Mouse (Mus musculus): ENCODE data around the gene Mum1.

The Mum1 gene

DNA sequence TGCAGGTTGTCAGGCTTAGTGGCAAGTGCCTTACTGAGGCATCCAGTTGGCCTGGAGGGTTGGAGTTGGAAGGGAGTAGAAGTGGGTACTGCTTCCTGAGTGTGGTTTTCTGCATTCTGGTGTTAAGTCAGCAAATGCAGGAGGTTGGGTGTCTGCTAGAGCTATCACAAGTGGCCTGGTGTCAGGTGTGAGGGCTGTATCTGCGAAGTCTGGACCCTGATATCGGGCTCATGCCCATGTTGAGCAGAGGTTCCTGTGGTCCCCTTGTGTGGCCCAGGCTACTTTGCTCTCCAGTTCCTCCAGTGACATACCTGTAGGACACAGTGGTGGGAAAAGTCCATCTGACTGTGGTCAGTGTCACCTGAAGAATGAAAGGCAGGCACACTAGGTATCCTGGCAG lies 43.9 kb downstream of the Mum1 start:
- in situ Hi-C loops (cut with MseI, MboI) = no loop called here

DNA sequence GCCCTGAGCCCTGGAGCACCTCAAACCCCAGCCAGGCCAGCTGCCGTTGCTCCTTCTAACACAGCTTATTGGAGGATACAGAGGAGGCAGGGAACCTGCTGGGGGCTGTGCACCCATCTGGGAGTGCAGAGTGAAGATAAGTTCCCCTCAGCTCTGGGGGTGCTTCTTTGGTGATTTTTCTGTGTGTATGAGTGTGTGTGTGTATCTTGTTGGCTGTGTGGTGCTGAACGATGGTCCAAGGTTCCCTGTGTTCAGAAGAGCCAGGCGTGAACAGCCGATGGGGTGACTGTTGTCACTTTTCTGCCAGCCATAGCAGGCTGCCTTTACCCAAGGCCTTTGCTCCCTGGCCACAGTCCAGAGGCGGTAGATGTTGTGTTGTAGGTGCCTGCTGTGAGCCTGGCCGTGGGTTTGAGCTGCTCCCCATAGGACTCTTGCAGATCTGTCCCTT lies 44.5 kb downstream of the Mum1 start:
- in situ Hi-C loops (cut with MseI, MboI) = no loop called here

GRCm38 (mm10) chr10:80271186-80271843 lies 45.1 kb downstream of the Mum1 start:
- in situ Hi-C loops (cut with MseI, MboI) = no loop called here

DNA sequence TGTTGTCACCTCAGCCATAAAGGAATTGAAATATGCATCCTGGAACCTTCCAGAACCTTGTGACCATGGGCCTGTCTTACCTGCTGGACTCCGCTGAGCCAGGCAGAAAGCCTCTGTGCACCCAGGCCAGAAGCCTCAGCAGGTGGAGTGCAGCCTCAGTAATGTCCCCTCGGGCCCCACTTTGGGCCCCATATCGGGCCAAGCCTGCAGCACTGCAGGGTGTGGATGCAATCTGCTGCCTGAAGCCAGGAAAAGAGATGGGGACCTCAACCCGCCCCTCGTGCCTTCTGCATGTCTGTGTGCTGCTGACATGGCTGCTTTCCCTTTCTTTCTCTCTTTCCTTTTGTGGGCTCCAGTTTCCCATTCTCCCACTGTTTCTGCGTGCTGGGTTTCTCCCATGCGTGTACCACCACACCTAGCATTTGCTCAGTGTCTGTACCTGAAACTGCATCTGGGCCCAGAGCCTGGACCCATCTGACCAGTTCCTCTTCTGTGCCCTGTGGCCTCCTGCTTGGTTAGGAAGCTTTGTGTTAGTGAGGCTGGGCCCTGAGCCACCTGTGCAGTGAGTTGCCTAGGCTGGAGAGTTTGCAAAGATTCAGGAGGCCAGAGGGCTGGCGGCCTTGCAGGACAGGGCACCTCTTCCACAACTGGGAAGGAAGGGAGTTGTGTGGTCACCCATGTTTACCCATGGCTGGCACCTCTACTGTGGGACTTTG lies 45.8 kb downstream of the Mum1 start:
- in situ Hi-C loops (cut with MseI, MboI) = no loop called here

- in situ Hi-C loops (cut with MseI, MboI) = no loop called here
These were observed 47.6 kb downstream of the Mum1 start for GRCm38 (mm10) chr10:80273847-80274246.

DNA sequence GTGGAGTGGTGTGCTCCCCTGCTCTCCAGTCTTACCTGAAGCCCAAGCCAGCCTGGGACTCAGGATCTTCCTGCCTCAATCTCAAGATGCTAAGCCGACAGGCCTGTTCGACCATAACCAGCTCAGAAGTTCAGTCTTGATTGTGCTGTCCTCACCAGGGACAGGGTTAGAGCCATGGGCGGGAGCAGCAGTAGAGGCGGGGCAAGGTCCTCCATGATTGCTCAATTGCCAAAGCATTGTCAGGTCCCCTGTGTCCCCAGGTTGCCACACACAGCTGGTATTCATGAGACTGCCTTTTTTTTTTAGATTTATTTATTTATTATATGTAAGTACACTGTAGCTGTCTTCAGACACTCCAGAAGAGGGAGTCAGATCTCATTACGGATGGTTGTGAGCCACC lies 50.0 kb downstream of the Mum1 start:
- in situ Hi-C loops (cut with MseI, MboI) = no loop called here

GRCm38 (mm10) chr10:80278390-80278789 lies 52.2 kb downstream of the Mum1 start:
- in situ Hi-C loops (cut with MseI, MboI) = no loop called here

DNA sequence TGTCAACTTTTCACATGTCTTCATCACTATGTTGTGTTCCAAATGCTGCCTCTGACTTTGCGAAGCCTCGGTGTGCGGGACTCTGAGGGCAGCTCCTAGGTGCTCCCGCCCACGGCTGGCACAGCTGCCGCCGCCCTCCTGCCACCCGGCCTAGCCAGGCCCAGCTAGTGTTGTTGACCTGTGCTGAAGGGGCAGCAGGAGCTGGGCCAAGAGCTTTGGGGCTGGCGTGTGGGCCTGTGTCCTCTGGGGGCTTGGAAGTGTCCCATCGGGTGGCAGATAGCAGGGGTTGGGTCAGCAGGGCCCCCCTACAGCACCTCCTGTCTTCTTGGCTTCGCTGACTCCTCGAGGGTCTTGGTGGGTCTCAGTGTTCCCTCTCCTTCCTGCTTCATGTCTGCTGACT lies 53.0 kb downstream of the Mum1 start:
- in situ Hi-C loops (cut with MseI, MboI) = no loop called here

- in situ Hi-C loops (cut with MseI, MboI) = no loop called here
These were observed 55.1 kb downstream of the Mum1 start for GRCm38 (mm10) chr10:80281304-80281703.

GRCm38 (mm10) chr10:80281921-80282371 lies 55.7 kb downstream of the Mum1 start:
- in situ Hi-C loops (cut with MseI, MboI) = no loop called here

DNA sequence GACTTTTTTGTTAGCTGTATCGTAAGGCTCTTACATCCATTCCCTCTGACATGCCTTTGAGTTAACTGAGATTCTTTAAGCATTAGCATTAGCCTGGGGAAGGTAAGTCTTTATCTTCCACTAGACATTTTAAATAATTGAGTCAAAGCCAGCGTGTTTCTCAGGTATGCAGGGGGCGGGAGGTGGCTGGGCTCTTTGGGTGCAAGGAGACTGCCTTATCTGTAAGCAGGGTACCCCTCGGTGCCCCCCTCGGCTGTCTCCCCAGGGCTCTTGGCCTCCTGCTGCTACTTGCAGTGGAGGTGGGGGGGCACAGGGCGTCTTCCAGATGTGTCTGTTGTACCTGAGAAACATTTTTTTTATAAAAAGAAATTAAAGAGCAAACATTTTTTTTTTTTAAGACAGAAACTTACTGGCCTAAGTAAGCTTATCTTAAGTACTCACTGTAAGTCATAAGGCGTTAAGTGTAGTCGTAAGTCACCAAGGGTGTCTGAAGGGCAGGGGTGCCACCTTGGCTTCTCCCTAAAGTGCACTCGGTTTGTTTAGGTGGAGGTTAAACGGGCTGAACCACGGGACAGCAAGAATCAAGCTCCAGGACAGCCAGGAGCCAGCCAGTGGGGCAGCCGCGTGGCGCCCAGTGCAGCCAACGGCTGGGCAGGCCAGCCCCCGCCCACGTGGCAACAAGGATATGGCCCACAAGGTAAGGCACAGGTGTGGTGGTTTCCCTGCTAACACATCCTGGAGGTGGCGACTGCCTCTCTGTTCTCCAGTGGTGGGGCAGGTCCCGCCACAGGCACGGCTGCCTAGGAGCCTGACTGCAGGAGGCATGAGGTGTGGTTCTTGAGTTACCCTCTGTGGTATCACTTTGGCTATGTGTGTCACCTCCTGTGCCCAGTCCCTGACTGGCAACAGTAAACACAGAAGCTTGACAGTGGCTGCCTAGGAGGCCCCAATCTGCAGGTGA lies 56.5 kb downstream of the Mum1 start:
- in situ Hi-C loops (cut with MseI, MboI) = no loop called here

DNA sequence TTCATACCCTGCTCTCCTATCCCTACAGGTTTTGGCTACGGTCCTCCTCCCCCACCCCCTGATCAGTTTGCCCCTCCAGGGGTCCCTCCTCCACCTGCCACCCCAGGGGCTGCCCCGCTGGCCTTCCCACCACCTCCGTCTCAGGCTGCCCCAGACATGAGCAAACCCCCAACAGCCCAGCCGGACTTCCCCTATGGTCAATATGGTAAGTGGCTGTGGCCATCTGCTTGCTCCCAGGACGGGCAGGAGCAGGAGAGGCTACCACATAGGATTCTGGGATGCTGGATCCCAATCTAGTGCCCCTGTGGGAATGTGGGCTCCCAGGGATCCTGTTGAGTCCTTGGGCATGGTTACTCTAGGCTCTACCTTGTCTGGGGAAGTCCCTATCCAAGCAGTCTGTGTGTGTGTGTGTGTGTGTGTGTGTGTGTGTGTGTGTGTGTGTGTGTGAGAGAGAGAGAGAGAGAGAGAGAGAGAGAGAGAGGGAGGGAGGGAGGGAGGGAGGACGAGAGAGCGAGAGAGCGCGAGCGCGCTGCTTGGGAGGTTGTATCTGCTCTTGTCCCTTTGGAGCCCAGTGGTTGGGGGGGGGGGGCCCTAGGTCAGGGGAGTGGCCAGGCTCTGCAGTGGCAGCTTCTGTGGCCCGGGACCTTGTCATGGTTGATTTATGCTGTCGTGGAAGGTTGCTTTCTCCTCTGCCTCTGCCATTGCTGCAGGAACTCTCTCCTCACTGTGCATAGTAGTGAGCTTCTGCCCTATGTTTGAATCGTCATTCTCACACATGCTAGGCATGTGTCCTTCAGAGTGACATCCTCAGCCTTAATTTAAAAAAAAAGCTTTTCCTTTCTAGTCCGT lies 59.2 kb downstream of the Mum1 start:
- in situ Hi-C loops (cut with MseI, MboI) = no loop called here

DNA sequence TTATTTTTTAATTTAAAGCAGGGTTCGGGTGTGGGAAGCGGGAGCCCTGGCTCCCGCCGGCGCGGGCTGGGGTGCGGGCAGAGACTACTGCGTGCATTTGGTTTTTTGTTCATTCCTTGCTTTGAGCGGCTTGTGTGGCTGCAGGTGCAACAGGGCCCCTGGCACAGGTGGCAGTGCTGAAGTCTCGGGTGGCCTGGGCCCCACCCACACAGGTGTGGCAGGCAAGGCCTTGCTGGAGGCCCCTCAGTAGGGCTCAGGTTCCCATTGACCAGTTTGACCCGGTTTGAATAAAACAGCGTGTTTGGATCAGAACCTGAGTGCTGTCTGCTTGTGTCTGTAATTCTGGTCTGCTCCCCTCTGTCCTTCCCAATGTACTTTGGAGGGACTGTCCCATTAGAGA lies 61.9 kb downstream of the Mum1 start:
- in situ Hi-C loops (cut with MseI, MboI) = no loop called here

- in situ Hi-C loops (cut with MseI, MboI) = no loop called here
These were observed 62.4 kb downstream of the Mum1 start for GRCm38 (mm10) chr10:80288657-80289056.

- in situ Hi-C loops (cut with MseI, MboI) = no loop called here
These were observed 66.3 kb downstream of the Mum1 start, which contains the start of gene Rps15 for GRCm38 (mm10) chr10:80292251-80293146. Gene Rps15 (plus strand): TSS chr10:80292453.

GRCm38 (mm10) chr10:80293325-80293724 lies 67.1 kb downstream of the Mum1 start:
- in situ Hi-C loops (cut with MseI, MboI) = no loop called here
